15 mouse cellular contexts compared by ENCODE assay signal in the genomic region with DNA sequence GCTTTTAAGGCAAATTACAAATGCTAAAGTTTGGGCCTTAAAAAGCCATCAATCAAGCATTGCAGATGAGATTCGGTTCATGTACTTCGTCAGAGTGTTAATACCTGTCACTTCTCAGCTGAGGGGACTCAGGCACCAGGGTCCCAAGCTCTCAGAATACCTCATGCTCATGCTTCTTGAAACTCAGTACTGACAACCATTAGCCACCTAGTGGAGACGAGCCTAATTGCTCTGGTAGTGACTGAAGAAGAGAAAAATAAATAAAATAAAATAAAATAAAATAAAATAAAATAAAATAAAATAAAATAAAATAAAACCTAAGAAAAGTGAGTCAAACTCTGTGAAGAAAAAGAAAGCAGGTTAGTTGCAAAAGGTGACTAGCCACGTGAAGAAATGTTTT.
DNase-seq lines count a peak whose midpoint lies in the region; ATAC-seq and TF ChIP-seq lines count a peak whose summit lies in the region.
"Had no signal": no experiment of that assay in that cellular context is flagged by ENCODE, and none has a peak within 500 bp of the region (broad histone marks: within the 10 kb centered on the region; RNA-seq: fewer than 3 reads in every experiment).

No protein-coding gene starts in this region.

- H3K27me3 ChIP-seq in forebrain, embryonic 14.5 days (replicated peaks; ENCODE audit: control insufficient read depth, insufficient read depth, low read length), result no peaks in the 10 kb centered on the region
- H3K27me3 ChIP-seq in forebrain, embryonic 13.5 days, result no peaks in the 10 kb centered on the region
- H3K27me3 ChIP-seq in kidney, embryonic 16.5 days (ENCODE audit: insufficient read depth, low read length), result no peaks in the 10 kb centered on the region
- no peaks in the 10 kb centered on the region for H3K27me3 ChIP-seq in midbrain, postnatal 0 days (ENCODE audit: insufficient read depth, low read length)
- H3K27me3 ChIP-seq in midbrain, embryonic 16.5 days (ENCODE audit: control insufficient read depth, insufficient read depth, low read depth, low read length), result no peaks in the 10 kb centered on the region
- H3K27me3 ChIP-seq: neural tube, embryonic 13.5 days had no signal

- H3K9ac ChIP-seq in forebrain, embryonic 14.5 days (ENCODE audit: low read length), result no peak overlapping the region
- no peak overlapping the region for H3K9ac ChIP-seq in forebrain, embryonic 13.5 days
- H3K9ac ChIP-seq in kidney, embryonic 16.5 days (replicated peaks; ENCODE audit: low read length), result no peak overlapping the region
- no peak overlapping the region for H3K9ac ChIP-seq in midbrain, postnatal 0 days (replicated peaks; ENCODE audit: low read length, poor library complexity, severe bottlenecking)
- H3K9ac ChIP-seq in midbrain, embryonic 16.5 days (ENCODE audit: low read depth, low read length), result no peak overlapping the region
- H3K9ac ChIP-seq: midbrain, embryonic 13.5 days; neural tube, embryonic 13.5 days had no signal

- no peaks in the 10 kb centered on the region for H3K36me3 ChIP-seq in forebrain, embryonic 14.5 days (ENCODE audit: control insufficient read depth, insufficient read depth, low read length)
- no peaks in the 10 kb centered on the region for H3K36me3 ChIP-seq in forebrain, embryonic 13.5 days (ENCODE audit: poor library complexity, severe bottlenecking)
- H3K36me3 ChIP-seq in kidney, embryonic 16.5 days (ENCODE audit: insufficient read depth, low read length), result no peaks in the 10 kb centered on the region
- H3K36me3 ChIP-seq in midbrain, postnatal 0 days (ENCODE audit: insufficient read depth, low read length), result no peaks in the 10 kb centered on the region
- no peaks in the 10 kb centered on the region for H3K36me3 ChIP-seq in midbrain, embryonic 16.5 days (ENCODE audit: control insufficient read depth, insufficient read depth, low read length)
- H3K36me3 ChIP-seq: midbrain, embryonic 13.5 days; neural tube, embryonic 13.5 days had no signal

- H3K4me1 ChIP-seq in forebrain, embryonic 14.5 days (ENCODE audit: control insufficient read depth, insufficient read depth, low read length), result no peaks in the 10 kb centered on the region
- H3K4me1 ChIP-seq in forebrain, embryonic 13.5 days, result 0 out of 2 replicates have a peak, but pooled peaks cover 3% of the 10 kb centered on the region
- H3K4me1 ChIP-seq in kidney, embryonic 16.5 days (ENCODE audit: insufficient read depth, low read length), result no peaks in the 10 kb centered on the region
- peaks cover 3% of the 10 kb centered on the region; the same call in 1 of the 2 replicates for H3K4me1 ChIP-seq in midbrain, postnatal 0 days (ENCODE audit: insufficient read depth, low read length)
- peaks cover 6% of the 10 kb centered on the region for H3K4me1 ChIP-seq in midbrain, embryonic 16.5 days (ENCODE audit: control insufficient read depth, insufficient read depth, low read length)

- no peak overlapping the region for H3K27ac ChIP-seq in forebrain, embryonic 14.5 days (ENCODE audit: low read depth, low read length)
- H3K27ac ChIP-seq in forebrain, embryonic 13.5 days, result no peak overlapping the region
- H3K27ac ChIP-seq in kidney, embryonic 16.5 days (ENCODE audit: low read length), result no peak overlapping the region
- H3K27ac ChIP-seq in midbrain, postnatal 0 days (ENCODE audit: low read depth, low read length), result no peak overlapping the region
- no peak overlapping the region for H3K27ac ChIP-seq in midbrain, embryonic 16.5 days (ENCODE audit: low read length)
- H3K27ac ChIP-seq: midbrain, embryonic 13.5 days; neural tube, embryonic 13.5 days had no signal

- no peaks in the 10 kb centered on the region for H3K9me3 ChIP-seq in forebrain, embryonic 14.5 days (replicated peaks; ENCODE audit: control insufficient read depth, low read length)
- 0 out of 2 replicates have a peak, but pooled peaks cover 3% of the 10 kb centered on the region for H3K9me3 ChIP-seq in forebrain, embryonic 13.5 days (replicated peaks)
- no peaks in the 10 kb centered on the region for H3K9me3 ChIP-seq in kidney, embryonic 16.5 days (ENCODE audit: low read length)
- H3K9me3 ChIP-seq in midbrain, postnatal 0 days (ENCODE audit: low read length), result no peaks in the 10 kb centered on the region
- H3K9me3 ChIP-seq in midbrain, embryonic 16.5 days (replicated peaks; ENCODE audit: control insufficient read depth, low read length, poor library complexity, severe bottlenecking), result no peaks in the 10 kb centered on the region
- H3K9me3 ChIP-seq: midbrain, embryonic 13.5 days; neural tube, embryonic 13.5 days had no signal

- TF ChIP-seq CTCF in midbrain, postnatal 0 days (IDR thresholded peaks at IDR 0.05), result peak; percentile 59

- no peak overlapping the region for H3K4me3 ChIP-seq in forebrain, embryonic 14.5 days (ENCODE audit: low read depth, low read length)
- no peak overlapping the region for H3K4me3 ChIP-seq in forebrain, embryonic 13.5 days
- H3K4me3 ChIP-seq in kidney, embryonic 16.5 days (ENCODE audit: low read length), result no peak overlapping the region
- H3K4me3 ChIP-seq in midbrain, postnatal 0 days (ENCODE audit: low read depth, low read length), result no peak overlapping the region
- no peak overlapping the region for H3K4me3 ChIP-seq in midbrain, embryonic 16.5 days (ENCODE audit: low read depth, low read length)
- H3K4me3 ChIP-seq: erythroblast, embryonic 14.5 days; midbrain, embryonic 13.5 days; neural tube, embryonic 13.5 days had no signal

- H3K4me2 ChIP-seq in forebrain, embryonic 14.5 days (ENCODE audit: low read length), result no peak overlapping the region
- no peak overlapping the region for H3K4me2 ChIP-seq in forebrain, embryonic 13.5 days
- no peak overlapping the region for H3K4me2 ChIP-seq in kidney, embryonic 16.5 days (replicated peaks; ENCODE audit: low read depth, low read length)
- no peak overlapping the region for H3K4me2 ChIP-seq in midbrain, postnatal 0 days (ENCODE audit: low read depth, low read length, poor library complexity, severe bottlenecking)
- H3K4me2 ChIP-seq in midbrain, embryonic 16.5 days (ENCODE audit: low read length), result no peak overlapping the region
- H3K4me2 ChIP-seq: midbrain, embryonic 13.5 days; neural tube, embryonic 13.5 days had no signal

- peak; percentile 35 for DNase-seq in forebrain, embryonic 14.5 days (ENCODE audit: low spot score)
- peak; percentile 5 for DNase-seq in kidney, postnatal 14 days
- no peak for DNase-seq in midbrain, postnatal 0 days (ENCODE audit: low spot score)
- DNase-seq in spleen, postnatal 36 days (ENCODE audit: low spot score in 2 of 2), result no peak
- no peak for DNase-seq in ovary, postnatal 14 days (ENCODE audit: low spot score)
- DNase-seq: cerebellum, postnatal 36 days; kidney, adult 2 months; liver; thymus, adult 2 months had no signal

- WGBS in forebrain, embryonic 14.5 days, result 61% methylated on average over 4 of the region's 4 CpGs
- WGBS in forebrain, embryonic 13.5 days, result 64% methylated on average over 4 of the region's 4 CpGs
- WGBS in kidney, embryonic 16.5 days, result 55% methylated on average over 4 of the region's 4 CpGs
- 62% methylated on average over 4 of the region's 4 CpGs for WGBS in midbrain, postnatal 0 days
- WGBS in midbrain, embryonic 16.5 days, result 62% methylated on average over 4 of the region's 4 CpGs

- no peak for ATAC-seq in forebrain, embryonic 14.5 days
- no peak for ATAC-seq in forebrain, embryonic 13.5 days
- no peak for ATAC-seq in kidney, embryonic 16.5 days (ENCODE audit: low FRiP score, low TSS enrichment)
- ATAC-seq in midbrain, postnatal 0 days (ENCODE audit: low FRiP score), result no peak
- ATAC-seq in midbrain, embryonic 16.5 days, result no peak
- ATAC-seq: midbrain, embryonic 13.5 days had no signal

Comparison
In these comparisons a context has a peak if more than half of its experiments do, and no peak if none do; other contexts are left out.
1. DNase-seq: peak in forebrain, embryonic 14.5 days (single experiment) and kidney, postnatal 14 days (single experiment); none in midbrain, postnatal 0 days (single experiment), spleen, postnatal 36 days (0 of 2) and ovary, postnatal 14 days (single experiment).